Mouse (Mus musculus) skeletal muscle tissue, adult 2 months (tissue): ENCODE measurements at regions not wholly inside any gene's neighbourhood (a gene's known extent, or its start where the extent isn't known, plus 50 kb on each side); places are given as distances from the start of the nearest gene placed in this dataset.
A peak's percentile ranks its signal among the peaks of the same experiment; 100 is the strongest.

ENCODE experiments used
- DNase-seq: peaks from one replicate; pipeline ENCODE4 v3.0.0-alpha.2; 2012; ENCODE audit warnings: low read depth, low spot score

DNA sequence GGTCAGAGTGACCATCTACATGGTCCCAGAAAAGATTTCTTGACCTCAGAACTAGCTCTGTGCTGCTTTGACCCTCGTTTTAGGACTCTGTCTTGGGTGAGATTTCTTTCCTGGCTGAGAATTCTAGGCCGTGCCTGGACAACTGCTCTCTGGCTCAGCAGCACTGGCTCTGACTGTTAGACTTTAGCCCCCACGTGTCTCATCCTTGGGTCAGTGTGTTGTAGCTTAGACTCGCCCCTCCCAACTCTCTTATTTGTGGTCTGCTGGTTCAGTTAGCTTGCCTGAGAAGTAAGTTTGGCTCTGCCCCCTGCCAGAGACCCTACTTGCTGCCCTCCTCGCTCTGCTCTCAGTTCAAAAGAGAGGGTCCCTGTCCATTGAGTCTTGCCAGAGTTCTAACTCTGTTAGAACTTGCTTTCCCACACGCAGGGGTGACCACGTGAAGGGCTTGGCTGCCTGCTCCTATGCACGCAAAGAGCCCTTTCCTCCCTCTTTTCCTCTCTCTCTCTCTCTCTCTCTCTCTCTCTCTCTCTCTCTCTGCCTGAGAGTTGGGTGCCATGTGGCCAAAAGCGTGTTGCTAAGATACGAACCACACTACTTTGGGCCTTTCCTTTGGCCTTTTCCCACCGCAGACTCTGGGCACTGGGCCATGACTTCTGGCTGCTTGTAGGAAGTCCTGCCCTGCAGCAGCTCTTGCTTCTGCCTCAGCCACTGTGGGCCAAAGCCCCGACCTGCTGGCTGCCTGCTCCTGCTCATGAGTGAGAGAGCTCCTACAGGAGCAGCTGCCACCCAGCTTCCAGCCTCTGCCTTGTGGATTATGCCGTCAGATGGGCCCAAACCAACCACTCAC is 344.2 kb upstream of the Amot start:
- DNase-seq = peak; percentile 38

DNA sequence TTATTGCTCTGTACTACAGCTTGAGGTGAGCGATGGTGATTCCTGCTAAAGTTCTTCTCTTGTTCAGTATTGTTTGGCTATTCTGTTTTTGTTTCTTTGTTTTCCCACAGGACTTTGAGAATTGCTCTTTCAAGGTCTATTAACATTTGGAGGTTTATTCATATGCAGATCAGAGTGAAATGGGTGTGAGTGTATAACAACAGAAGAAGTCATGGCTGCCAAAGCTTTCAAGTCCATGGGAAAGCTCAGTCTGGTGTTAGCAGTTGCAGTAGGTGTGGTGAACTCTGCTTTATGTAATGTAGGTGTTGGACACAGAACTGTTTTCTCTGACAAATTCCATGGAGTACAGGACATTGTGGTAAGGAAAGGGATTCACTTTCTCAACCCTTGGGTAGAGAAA is 328.1 kb upstream of the Amot start:
- DNase-seq = no peak

DNA sequence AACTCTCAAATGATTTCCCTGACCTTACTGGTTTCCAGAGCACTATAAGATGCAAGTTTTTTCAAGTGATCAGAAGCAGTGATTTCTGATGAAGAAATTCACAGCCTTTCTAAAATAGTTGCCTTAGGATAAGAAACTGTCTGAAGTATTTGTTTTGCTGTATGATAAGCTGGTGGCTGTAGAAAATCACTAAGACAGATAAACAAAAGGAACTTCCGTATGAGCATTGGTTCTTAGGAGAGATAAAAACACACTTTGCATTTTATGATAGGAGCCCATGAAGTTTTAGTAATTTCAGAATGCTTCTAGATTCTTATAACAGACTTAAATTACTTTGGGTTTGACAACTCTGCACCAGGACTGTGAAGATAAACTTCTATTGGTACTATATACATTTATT is 308.0 kb upstream of the Amot start:
- no peak for DNase-seq
